Mouse (Mus musculus) G1E (cell line): ENCODE data around the gene Kcnj6.

Experiments
- CTCF ChIP-seq: IDR thresholded peaks from 2 replicates; pipeline ENCODE4 v1.5.1; 2012; ENCODE audit warnings: low read depth, low read length, inconsistent platforms, mixed read lengths
- GATA1 ChIP-seq: IDR thresholded peaks from 2 replicates; pipeline ENCODE4 v1.6.1; 2012; ENCODE audit warnings: borderline replicate concordance, low read length, inconsistent platforms, mixed read lengths

DNA sequence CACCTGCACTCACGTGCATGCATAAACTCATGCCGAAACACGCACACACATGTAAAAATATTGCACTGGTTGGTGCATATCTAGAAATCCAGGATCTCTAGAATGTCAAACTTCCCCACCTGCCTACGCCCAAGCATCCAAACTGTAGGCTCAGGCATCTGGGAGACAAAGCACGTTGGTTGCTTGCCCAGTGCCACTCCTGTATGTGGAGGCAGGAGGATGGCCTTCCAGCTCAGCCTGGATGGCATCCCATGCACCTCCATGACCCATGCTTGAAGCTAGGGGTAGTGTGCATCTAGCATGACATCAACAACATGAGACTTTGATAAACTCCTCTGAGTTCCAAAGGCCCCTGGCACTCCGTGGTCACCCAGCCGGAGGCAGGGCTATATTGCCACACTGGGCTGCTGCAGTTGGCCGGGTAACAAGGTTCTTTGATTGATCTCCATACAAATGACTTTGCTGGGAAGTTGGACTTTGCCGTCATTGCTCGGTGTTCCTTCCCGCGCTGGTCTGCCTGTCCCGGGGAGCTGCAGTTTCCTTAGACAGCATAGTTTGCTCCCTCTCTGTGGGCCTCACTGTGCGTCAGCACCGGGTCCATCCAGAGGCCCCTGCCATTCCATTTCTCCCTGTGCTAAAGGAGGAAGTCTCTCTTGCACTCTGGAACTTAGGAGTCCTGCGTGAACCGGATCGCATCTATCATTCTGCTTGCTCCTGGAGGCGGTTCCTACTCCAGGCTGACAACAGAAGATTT, 144.9 kb downstream of the Kcnj6 start:
- TF ChIP-seq GATA1 (no peak), CTCF (no peak)
